In the genomic region with DNA sequence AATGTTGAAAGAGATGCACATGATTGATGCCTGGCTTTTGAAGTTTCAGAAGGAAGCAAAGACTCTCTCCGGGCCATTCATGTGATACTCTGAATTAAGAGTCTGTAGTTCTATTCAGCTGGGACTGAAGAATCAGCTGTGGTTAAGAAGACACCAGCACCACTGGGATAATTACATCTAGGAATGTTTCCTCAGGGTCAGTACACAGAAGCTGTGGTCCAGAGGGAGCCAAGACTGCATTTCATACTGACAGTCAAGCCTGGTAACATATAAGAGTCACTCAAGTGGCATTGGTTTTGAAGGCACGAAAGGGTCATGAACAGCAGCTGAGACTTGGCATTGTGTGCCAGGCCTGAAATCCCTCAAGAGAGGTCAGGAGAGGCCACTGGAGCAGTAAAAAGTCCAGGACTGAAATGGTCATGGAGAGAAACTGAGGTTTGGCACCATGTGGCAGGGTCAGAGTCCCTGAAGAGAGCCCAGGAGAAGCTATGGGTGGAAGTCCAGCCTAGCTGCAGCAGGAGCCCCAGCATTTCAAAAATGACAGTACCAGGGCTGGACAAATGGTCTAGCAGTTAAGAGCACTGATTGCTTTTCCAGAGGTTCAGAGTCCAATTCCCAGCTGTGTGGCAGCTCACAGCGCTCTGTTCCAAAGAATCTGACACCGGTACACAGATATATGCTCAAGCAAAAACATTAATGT, we compare ENCODE assay signal across 21 mouse cellular contexts. TPM values are rescaled to one million over a fixed set of nuclear protein-coding genes. Genes with fewer than 3 reads are reported as not detected.
DNase-seq lines count a peak whose midpoint lies in the region; ATAC-seq and TF ChIP-seq lines count a peak whose summit lies in the region.
"Had no signal": no experiment of that assay in that cellular context is flagged by ENCODE, and none has a peak within 500 bp of the region (broad histone marks: within the 10 kb centered on the region; RNA-seq: fewer than 3 reads in every experiment).

No protein-coding gene starts in this region.

- peak; percentile 25 for DNase-seq in adrenal gland, postnatal 10 days
- no peak for DNase-seq in adrenal gland, adult 2 months
- peak; percentile 46 for DNase-seq in kidney, adult 2 months
- DNase-seq in kidney, postnatal 4 days: no peak
- DNase-seq in liver, embryonic 13.5 days: no peak
- DNase-seq in liver, embryonic 11.5 days (ENCODE audit: low spot score): no peak
- DNase-seq in mesoderm, embryonic 11.5 days (ENCODE audit: low read depth, low spot score): peak; percentile 11
- DNase-seq: adrenal gland, postnatal 25 days; cerebellum, adult 18-20 months; heart, postnatal 10 days; layer of hippocampus, adult 9-11 months; lung, adult 2 months had no signal

- 0 out of 2 replicates have a peak, but pooled peaks cover 3% of the 10 kb centered on the region for H3K4me1 ChIP-seq in kidney, adult 2 months (ENCODE audit: control insufficient read depth, insufficient read depth, low read length)
- H3K4me1 ChIP-seq in liver, embryonic 13.5 days (replicated peaks): peaks cover 49% of the 10 kb centered on the region
- peaks cover 12% of the 10 kb centered on the region; the same call in 1 of the 2 replicates for H3K4me1 ChIP-seq in liver, embryonic 11.5 days (replicated peaks; ENCODE audit: control insufficient read depth, insufficient read depth, low read length)
- 0 out of 2 replicates have a peak, but pooled peaks cover 7% of the 10 kb centered on the region for H3K4me1 ChIP-seq in hindbrain, embryonic 13.5 days (replicated peaks)
- H3K4me1 ChIP-seq: embryonic facial prominence, embryonic 12.5 days; hindbrain, embryonic 12.5 days; midbrain, embryonic 13.5 days; neural tube, embryonic 15.5 days had no signal

- H3K27me3 ChIP-seq in kidney, adult 2 months (replicated peaks; ENCODE audit: control insufficient read depth, insufficient read depth, low read length): no peaks in the 10 kb centered on the region
- H3K27me3 ChIP-seq in liver, embryonic 13.5 days: no peaks in the 10 kb centered on the region
- no peaks in the 10 kb centered on the region for H3K27me3 ChIP-seq in liver, embryonic 11.5 days (replicated peaks; ENCODE audit: control insufficient read depth, insufficient read depth, low read length)
- H3K27me3 ChIP-seq in hindbrain, embryonic 13.5 days: no peaks in the 10 kb centered on the region
- H3K27me3 ChIP-seq: embryonic facial prominence, embryonic 12.5 days; hindbrain, embryonic 12.5 days; midbrain, embryonic 13.5 days; neural tube, embryonic 15.5 days had no signal

- ATAC-seq in liver, embryonic 13.5 days (ENCODE audit: low read depth): no peak
- ATAC-seq in liver, embryonic 11.5 days (replicated peaks; ENCODE audit: low FRiP score): no peak
- ATAC-seq in hindbrain, embryonic 13.5 days (ENCODE audit: low FRiP score): no peak
- ATAC-seq: CD4-positive, CD25-positive, alpha-beta regulatory T cell, adult 4 months; forebrain, embryonic 16.5 days; midbrain, embryonic 13.5 days had no signal

- TF ChIP-seq CTCF in kidney, adult 2 months (conservative IDR thresholded peaks at IDR 0.05; ENCODE audit: insufficient read depth, insufficient read length, low read depth, low read length): no peak

- H3K36me3 ChIP-seq in kidney, adult 2 months (ENCODE audit: control insufficient read depth, insufficient read depth, low read length): no peaks in the 10 kb centered on the region
- H3K36me3 ChIP-seq in liver, embryonic 13.5 days: peaks cover 4% of the 10 kb centered on the region; the same call in 1 of the 2 replicates
- H3K36me3 ChIP-seq in liver, embryonic 11.5 days (ENCODE audit: control insufficient read depth, insufficient read depth, low read length): no peaks in the 10 kb centered on the region; the same call in 1 of the 2 replicates
- peaks cover 9% of the 10 kb centered on the region for H3K36me3 ChIP-seq in hindbrain, embryonic 13.5 days
- H3K36me3 ChIP-seq: embryonic facial prominence, embryonic 12.5 days had no signal

- H3K27ac ChIP-seq in kidney, adult 2 months (ENCODE audit: insufficient read depth, low read depth, low read length): no peak overlapping the region
- H3K27ac ChIP-seq in liver, embryonic 13.5 days: peak overlapping the region; percentile 45
- no peak overlapping the region for H3K27ac ChIP-seq in liver, embryonic 11.5 days (ENCODE audit: low read depth, low read length)
- no peak overlapping the region for H3K27ac ChIP-seq in hindbrain, embryonic 13.5 days
- H3K27ac ChIP-seq: embryonic facial prominence, embryonic 12.5 days; hindbrain, embryonic 12.5 days; midbrain, embryonic 13.5 days; neural tube, embryonic 15.5 days had no signal

- H3K4me2 ChIP-seq in liver, embryonic 13.5 days: no peak overlapping the region
- no peak overlapping the region for H3K4me2 ChIP-seq in liver, embryonic 11.5 days
- H3K4me2 ChIP-seq in hindbrain, embryonic 13.5 days: no peak overlapping the region
- H3K4me2 ChIP-seq: embryonic facial prominence, embryonic 12.5 days; hindbrain, embryonic 12.5 days; midbrain, embryonic 13.5 days; neural tube, embryonic 15.5 days had no signal

- WGBS in kidney, adult 2 months: 42% methylated on average over 4 of the region's 4 CpGs
- WGBS in liver, embryonic 13.5 days (ENCODE audit: insufficient replicate concordance): 84% methylated on average over 4 of the region's 4 CpGs
- WGBS in liver, embryonic 11.5 days: 85% methylated on average over 4 of the region's 4 CpGs
- WGBS in hindbrain, embryonic 13.5 days: 78% methylated on average over 4 of the region's 4 CpGs

- H3K4me3 ChIP-seq in kidney, adult 2 months (ENCODE audit: insufficient read depth, low read depth, low read length): no peak overlapping the region
- no peak overlapping the region for H3K4me3 ChIP-seq in liver, embryonic 13.5 days (replicated peaks)
- H3K4me3 ChIP-seq in liver, embryonic 11.5 days (ENCODE audit: low read depth, low read length): no peak overlapping the region
- H3K4me3 ChIP-seq in hindbrain, embryonic 13.5 days: no peak overlapping the region
- H3K4me3 ChIP-seq: embryonic facial prominence, embryonic 12.5 days; hindbrain, embryonic 12.5 days; midbrain, embryonic 13.5 days; myocyte; neural tube, embryonic 15.5 days had no signal

- no peak for TF ChIP-seq POLR2A in kidney, adult 2 months (IDR thresholded peaks at IDR 0.05; ENCODE audit: low read depth, low read length)

- H3K9ac ChIP-seq in liver, embryonic 13.5 days: no peak overlapping the region
- H3K9ac ChIP-seq in liver, embryonic 11.5 days (ENCODE audit: low read depth, low read length): no peak overlapping the region
- H3K9ac ChIP-seq in hindbrain, embryonic 13.5 days: no peak overlapping the region
- H3K9ac ChIP-seq: embryonic facial prominence, embryonic 12.5 days; hindbrain, embryonic 12.5 days; midbrain, embryonic 13.5 days; neural tube, embryonic 15.5 days had no signal

- no peaks in the 10 kb centered on the region for H3K9me3 ChIP-seq in liver, embryonic 13.5 days (replicated peaks)
- H3K9me3 ChIP-seq in liver, embryonic 11.5 days (ENCODE audit: control insufficient read depth, low read length): no peaks in the 10 kb centered on the region
- H3K9me3 ChIP-seq in hindbrain, embryonic 13.5 days: no peaks in the 10 kb centered on the region
- H3K9me3 ChIP-seq: G1E; hindbrain, embryonic 12.5 days; midbrain, embryonic 13.5 days; neural tube, embryonic 15.5 days had no signal

RNA-seq across cellular contexts. Expression of a gene that starts 9.3 kb away (rescaled TPM):
- total RNA-seq in adrenal gland, postnatal 10 days (2021): 1 to 10 TPM; 6.7 to 6.8 TPM
- total RNA-seq in adrenal gland, adult 2 months (2021): 10 to 100 TPM in 1 of 2 experiments, 1 to 10 TPM in 1; 4.8 to 10.6 TPM
- 3.3 and 4.1 TPM in 2 replicates for polyA plus RNA-seq in adrenal gland, adult 2 months (2012; rRNA removed)
- 3.6 and 4.5 TPM in 2 replicates for polyA plus RNA-seq in kidney, adult 2 months (2012; rRNA removed)
- polyA plus RNA-seq in liver, embryonic 13.5 days (2015; fragmentation: Nextera tagmentation; extraction: Ambion mirVana): 15.6 and 16.2 TPM in 2 replicates
- polyA plus RNA-seq in liver, embryonic 11.5 days (2014; fragmentation: Nextera tagmentation; extraction: Ambion mirVana): 14.5 and 16.2 TPM in 2 replicates
- 22.2 and 24.0 TPM in 2 replicates for polyA plus RNA-seq in hindbrain, embryonic 13.5 days (2015; fragmentation: Nextera tagmentation; extraction: Ambion mirVana)
- polyA plus RNA-seq: CD4-positive, CD25-positive, alpha-beta regulatory T cell, adult 4 months had no signal

RNA-seq across cellular contexts. Expression of a gene that starts 39.5 kb away (rescaled TPM):
- total RNA-seq in adrenal gland, postnatal 10 days (2021): 10 to 100 TPM; 39.4 to 54.3 TPM
- total RNA-seq in adrenal gland, adult 2 months (2021): 10 to 100 TPM; 45.0 to 50.8 TPM
- polyA plus RNA-seq in adrenal gland, adult 2 months (2012; rRNA removed): 11.3 and 12.9 TPM in 2 replicates
- polyA plus RNA-seq in kidney, adult 2 months (2012; rRNA removed): 16.1 and 19.0 TPM in 2 replicates
- 15.6 and 15.7 TPM in 2 replicates for polyA plus RNA-seq in liver, embryonic 13.5 days (2015; fragmentation: Nextera tagmentation; extraction: Ambion mirVana)
- 18.5 and 19.9 TPM in 2 replicates for polyA plus RNA-seq in liver, embryonic 11.5 days (2014; fragmentation: Nextera tagmentation; extraction: Ambion mirVana)
- polyA plus RNA-seq in hindbrain, embryonic 13.5 days (2015; fragmentation: Nextera tagmentation; extraction: Ambion mirVana): 46.7 and 47.8 TPM in 2 replicates

RNA-seq across cellular contexts. Expression of a gene that starts 48.2 kb away (rescaled TPM):
- 10 to 100 TPM; 48.1 to 49.8 TPM for total RNA-seq in adrenal gland, postnatal 10 days (2021)
- 10 to 100 TPM; 29.6 to 41.9 TPM for total RNA-seq in adrenal gland, adult 2 months (2021)
- polyA plus RNA-seq in adrenal gland, adult 2 months (2012; rRNA removed): 37.4 and 42.5 TPM in 2 replicates
- polyA plus RNA-seq in kidney, adult 2 months (2012; rRNA removed): 7.7 and 10.3 TPM in 2 replicates
- 24.9 and 29.3 TPM in 2 replicates for polyA plus RNA-seq in liver, embryonic 13.5 days (2015; fragmentation: Nextera tagmentation; extraction: Ambion mirVana)
- polyA plus RNA-seq in liver, embryonic 11.5 days (2014; fragmentation: Nextera tagmentation; extraction: Ambion mirVana): 42.2 and 44.6 TPM in 2 replicates
- 35.5 and 38.4 TPM in 2 replicates for polyA plus RNA-seq in hindbrain, embryonic 13.5 days (2015; fragmentation: Nextera tagmentation; extraction: Ambion mirVana)

Comparison
In these comparisons a context has a peak if more than half of its experiments do, and no peak if none do; other contexts are left out.
1. DNase-seq: peak in adrenal gland, postnatal 10 days (single experiment), kidney, adult 2 months (single experiment) and mesoderm, embryonic 11.5 days (single experiment); none in adrenal gland, adult 2 months (single experiment), kidney, postnatal 4 days (0 of 2), liver, embryonic 13.5 days (single experiment) and liver, embryonic 11.5 days (single experiment).